Mouse (Mus musculus): ENCODE data around the gene Pigt. TPM values are rescaled to one million over a fixed set of nuclear protein-coding genes. Genes with fewer than 3 reads are reported as not detected.

Pigt gene
- polyA plus RNA-seq, 1 experiment = 103 TPM

GRCm38 (mm10) chr2:164534315-164534714, 37.0 kb downstream of the Pigt start:
- peaks cover 4% of the 10 kb centered on the region; the same call in 1 of the 2 replicates for H3K9me3 ChIP-seq
- peaks cover 47% of the 10 kb centered on the region for H3K27me3 ChIP-seq (replicated peaks)
- no peak overlapping the region for H3K4me3 ChIP-seq (replicated peaks)
- peaks cover 5% of the 10 kb centered on the region; the same call in 1 of the 2 replicates for H3K4me1 ChIP-seq
- no peak for TF ChIP-seq FLI1 (IDR thresholded peaks at IDR 0.05; ENCODE audit: low read length)
- no peak for TF ChIP-seq GATA1 (IDR thresholded peaks at IDR 0.05; ENCODE audit: borderline replicate concordance, low read length)
- H3K36me3 ChIP-seq (replicated peaks; ENCODE audit: low read length) = no peaks in the 10 kb centered on the region

- peaks cover 52% of the 10 kb centered on the region for H3K27me3 ChIP-seq (replicated peaks)
- H3K9me3 ChIP-seq = peaks cover 7% of the 10 kb centered on the region; the same call in 1 of the 2 replicates
- no peaks in the 10 kb centered on the region for H3K36me3 ChIP-seq (replicated peaks; ENCODE audit: low read length)
- no peak overlapping the region for H3K4me3 ChIP-seq (replicated peaks)
- TF ChIP-seq GATA1 (IDR thresholded peaks at IDR 0.05; ENCODE audit: borderline replicate concordance, low read length) (no peak), FLI1 (IDR thresholded peaks at IDR 0.05; ENCODE audit: low read length) (no peak)
- no peaks in the 10 kb centered on the region for H3K4me1 ChIP-seq
Measured at GRCm38 (mm10) chr2:164537003-164537402, 39.7 kb downstream of the Pigt start.

GRCm38 (mm10) chr2:164540652-164541427, 43.5 kb downstream of the Pigt start:
- Histone ChIP-seq H3K4me1 (peaks cover 10% of the 10 kb centered on the region), H3K27me3 (replicated peaks) (peaks cover 67% of the 10 kb centered on the region), H3K36me3 (replicated peaks; ENCODE audit: low read length) (no peaks in the 10 kb centered on the region), H3K9me3 (peaks cover 22% of the 10 kb centered on the region), H3K4me3 (replicated peaks) (no peak overlapping the region)
- TF ChIP-seq GATA1 (IDR thresholded peaks at IDR 0.05; ENCODE audit: borderline replicate concordance, low read length) (no peak), FLI1 (IDR thresholded peaks at IDR 0.05; ENCODE audit: low read length) (no peak)

- Histone ChIP-seq H3K36me3 (replicated peaks; ENCODE audit: low read length) (no peaks in the 10 kb centered on the region), H3K4me3 (replicated peaks) (no peak overlapping the region), H3K9me3 (peaks cover 22% of the 10 kb centered on the region), H3K27me3 (replicated peaks) (peaks cover 66% of the 10 kb centered on the region), H3K4me1 (peaks cover 10% of the 10 kb centered on the region)
- no peak for TF ChIP-seq GATA1 (IDR thresholded peaks at IDR 0.05; ENCODE audit: borderline replicate concordance, low read length)
- TF ChIP-seq FLI1 (IDR thresholded peaks at IDR 0.05; ENCODE audit: low read length) = no peak
Measured at GRCm38 (mm10) chr2:164542132-164542531, 44.8 kb downstream of the Pigt start.

GRCm38 (mm10) chr2:164542598-164542997, 45.3 kb downstream of the Pigt start:
- TF ChIP-seq GATA1 (IDR thresholded peaks at IDR 0.05; ENCODE audit: borderline replicate concordance, low read length) = no peak
- no peak for TF ChIP-seq FLI1 (IDR thresholded peaks at IDR 0.05; ENCODE audit: low read length)

GRCm38 (mm10) chr2:164543745-164544144, 46.4 kb downstream of the Pigt start:
- Histone ChIP-seq H3K36me3 (replicated peaks; ENCODE audit: low read length) (no peaks in the 10 kb centered on the region), H3K27me3 (replicated peaks) (peaks cover 67% of the 10 kb centered on the region)
- no peak for TF ChIP-seq GATA1 (IDR thresholded peaks at IDR 0.05; ENCODE audit: borderline replicate concordance, low read length)

More at GRCm38 (mm10) chr2:164542598-164542997, 45.3 kb downstream of the Pigt start:
- no peaks in the 10 kb centered on the region for H3K36me3 ChIP-seq (replicated peaks; ENCODE audit: low read length)
- no peak overlapping the region for H3K4me3 ChIP-seq (replicated peaks)
- peaks cover 66% of the 10 kb centered on the region for H3K27me3 ChIP-seq (replicated peaks)
- H3K9me3 ChIP-seq = peaks cover 22% of the 10 kb centered on the region
- peaks cover 10% of the 10 kb centered on the region for H3K4me1 ChIP-seq

GRCm38 (mm10) chr2:164544454-164545097, 47.3 kb downstream of the Pigt start:
- Histone ChIP-seq H3K9me3 (peaks cover 22% of the 10 kb centered on the region), H3K4me3 (replicated peaks) (peak overlapping the region; percentile 28), H3K4me1 (peaks cover 10% of the 10 kb centered on the region), H3K27me3 (replicated peaks) (peaks cover 68% of the 10 kb centered on the region), H3K36me3 (replicated peaks; ENCODE audit: low read length) (no peaks in the 10 kb centered on the region)
- TF ChIP-seq FLI1 (IDR thresholded peaks at IDR 0.05; ENCODE audit: low read length) (no peak), GATA1 (IDR thresholded peaks at IDR 0.05; ENCODE audit: borderline replicate concordance, low read length) (no peak)

More at GRCm38 (mm10) chr2:164543745-164544144, 46.4 kb downstream of the Pigt start:
- Histone ChIP-seq H3K9me3 (peaks cover 22% of the 10 kb centered on the region), H3K4me1 (peaks cover 10% of the 10 kb centered on the region), H3K4me3 (replicated peaks) (no peak overlapping the region)

- Histone ChIP-seq H3K9me3 (0 out of 2 replicates have a peak, but pooled peaks cover 3% of the 10 kb centered on the region), H3K4me1 (peaks cover 6% of the 10 kb centered on the region), H3K36me3 (replicated peaks; ENCODE audit: low read length) (no peaks in the 10 kb centered on the region), H3K4me3 (replicated peaks) (no peak overlapping the region), H3K27me3 (replicated peaks) (peaks cover 73% of the 10 kb centered on the region)
- TF ChIP-seq GATA1 (IDR thresholded peaks at IDR 0.05; ENCODE audit: borderline replicate concordance, low read length) = no peak
Measured at GRCm38 (mm10) chr2:164549338-164549737, 52.0 kb downstream of the Pigt start.

- TF ChIP-seq GATA1 (IDR thresholded peaks at IDR 0.05; ENCODE audit: borderline replicate concordance, low read length) = no peak
- TF ChIP-seq FLI1 (IDR thresholded peaks at IDR 0.05; ENCODE audit: low read length) = no peak
- Histone ChIP-seq H3K27me3 (replicated peaks) (peaks cover 72% of the 10 kb centered on the region), H3K9me3 (0 out of 2 replicates have a peak, but pooled peaks cover 3% of the 10 kb centered on the region), H3K36me3 (replicated peaks; ENCODE audit: low read length) (no peaks in the 10 kb centered on the region), H3K4me1 (no peaks in the 10 kb centered on the region), H3K4me3 (replicated peaks) (no peak overlapping the region)
Measured at GRCm38 (mm10) chr2:164549963-164550894, 52.9 kb downstream of the Pigt start.

Data from megakaryocyte, embryonic 14.5 days (primary cell).